Mouse (Mus musculus) forebrain, embryonic 16.5 days (tissue): Measurements from ENCODE around the gene Igsf8. TPM values are rescaled to one million over a fixed set of nuclear protein-coding genes. Genes with fewer than 3 reads are reported as not detected.

ENCODE experiments used
- ATAC-seq: fragments of 200-750 bp; cut with Nextera tagmentation; 2 replicates; pipeline ENCODE4 v1.8.0; 2017; ENCODE audit warnings: mild to moderate bottlenecking, moderate library complexity
- H3K27ac ChIP-seq: fragments of 300-500 bp; sonication (generic); 2 replicates; pipeline ENCODE4 v1.5.1; 2014; ENCODE audit warnings: low read length, control low read depth
- H3K27me3 ChIP-seq: fragments of 300-500 bp; sonication (generic); replicated peaks from 2 replicates; pipeline ENCODE4 v1.6.1; 2014; ENCODE audit warnings: low read length; ENCODE audit not compliant: control insufficient read depth, insufficient read depth
- H3K36me3 ChIP-seq: fragments of 300-500 bp; sonication (generic); 2 replicates; pipeline ENCODE4 v1.6.1; 2014; ENCODE audit not compliant: control insufficient read depth, insufficient read depth
- H3K4me1 ChIP-seq: fragments of 300-500 bp; sonication (generic); replicated peaks from 2 replicates; pipeline ENCODE4 v1.6.1; 2014; ENCODE audit warnings: low read length; ENCODE audit not compliant: control insufficient read depth, insufficient read depth
- H3K4me2 ChIP-seq: fragments of 300-500 bp; sonication (generic); 2 replicates; pipeline ENCODE4 v1.6.1; 2014; ENCODE audit warnings: mild to moderate bottlenecking, low read length, control low read depth
- H3K4me3 ChIP-seq: fragments of 300-500 bp; sonication (generic); replicated peaks from 2 replicates; pipeline ENCODE4 v1.5.1; 2014; ENCODE audit warnings: mild to moderate bottlenecking, low read length, control low read depth
- H3K9ac ChIP-seq: fragments of 300-500 bp; sonication (generic); replicated peaks from 2 replicates; pipeline ENCODE4 v1.6.1; 2014; ENCODE audit warnings: low read depth, low read length, control low read depth
- H3K9me3 ChIP-seq: fragments of 300-500 bp; sonication (generic); 2 replicates; pipeline ENCODE4 v1.6.1; 2016; ENCODE audit warnings: low read length; ENCODE audit not compliant: control insufficient read depth
- WGBS: fragments of 180-500 bp; shearing (Covaris S2); extraction: QIAGEN DNeasy Blood & Tissue Kit; methylation state at CpG from one replicate; pipeline ENCODE4 v1.1.7; 2014; 5-methylcytosine and 5-hydroxymethylcytosine counted together
- polyA plus RNA-seq: library from polyadenylated mRNA; unstranded; fragments of >200 nt; fragmentation: Nextera tagmentation; extraction: Ambion mirVana; gene quantifications from 2 replicates; pipeline ENCODE4 v1.2.1, GENCODE M21; 2015

Gene Igsf8
- 136 and 152 TPM in 2 replicates for polyA plus RNA-seq

- no peak within 1 kb of the TSS for H3K4me3 ChIP-seq
- no peaks in the 10 kb centered on the region for H3K9me3 ChIP-seq
- no peak within 1 kb of the TSS for H3K4me2 ChIP-seq
- H3K27ac ChIP-seq: peak within 1 kb of the TSS; percentile 52; the same call in 1 of the 2 replicates
- H3K4me1 ChIP-seq: no peaks in the 10 kb centered on the region; the same call in 1 of the 2 replicates
- ATAC-seq: no peak; the same call in 1 of the 2 replicates
- no peaks in the 10 kb centered on the region for H3K27me3 ChIP-seq
- no peak within 1 kb of the TSS for H3K9ac ChIP-seq
- 7% methylated on average over 8 of the region's 8 CpGs for WGBS
- no peaks in the 10 kb centered on the region for H3K36me3 ChIP-seq
These were observed at the start of gene Igsf8 for GRCm38 (mm10) chr1:172261477-172262078. Igsf8 (plus strand) TSS chr1:172261641.

GRCm38 (mm10) chr1:172212776-172213175 lies 48.7 kb upstream of the Igsf8 start:
- Histone ChIP-seq H3K4me1 (peaks cover 23% of the 10 kb centered on the region), H3K27ac (no peak overlapping the region)
- 57% methylated on average over 5 of the region's 5 CpGs for WGBS

GRCm38 (mm10) chr1:172213771-172214170 lies 47.7 kb upstream of the Igsf8 start:
- Histone ChIP-seq H3K4me2 (no peak overlapping the region), H3K9me3 (no peaks in the 10 kb centered on the region), H3K4me1 (peaks cover 23% of the 10 kb centered on the region), H3K27me3 (no peaks in the 10 kb centered on the region), H3K36me3 (no peaks in the 10 kb centered on the region), H3K27ac (no peak overlapping the region), H3K9ac (no peak overlapping the region), H3K4me3 (no peak overlapping the region)
- WGBS: 30% methylated on average over 4 of the region's 4 CpGs
- no peak for ATAC-seq

More at GRCm38 (mm10) chr1:172212776-172213175, 48.7 kb upstream of the Igsf8 start:
- H3K9me3 ChIP-seq: no peaks in the 10 kb centered on the region
- H3K4me2 ChIP-seq: no peak overlapping the region
- H3K27me3 ChIP-seq: no peaks in the 10 kb centered on the region
- no peak overlapping the region for H3K9ac ChIP-seq
- no peak overlapping the region for H3K4me3 ChIP-seq
- ATAC-seq: no peak
- H3K36me3 ChIP-seq: no peaks in the 10 kb centered on the region

- no peaks in the 10 kb centered on the region for H3K27me3 ChIP-seq
- H3K9me3 ChIP-seq: no peaks in the 10 kb centered on the region
- ATAC-seq: no peak
- no peak overlapping the region for H3K27ac ChIP-seq
- 49% methylated on average over 3 of the region's 3 CpGs for WGBS
- peaks cover 26% of the 10 kb centered on the region for H3K4me1 ChIP-seq
- H3K36me3 ChIP-seq: no peaks in the 10 kb centered on the region
- H3K4me3 ChIP-seq: no peak overlapping the region
- no peak overlapping the region for H3K9ac ChIP-seq
- no peak overlapping the region for H3K4me2 ChIP-seq
These were observed 46.7 kb upstream of the Igsf8 start for GRCm38 (mm10) chr1:172214748-172215147.

- Histone ChIP-seq H3K4me1 (peaks cover 44% of the 10 kb centered on the region), H3K9me3 (no peaks in the 10 kb centered on the region), H3K36me3 (no peaks in the 10 kb centered on the region), H3K4me2 (peak overlapping the region; percentile 26), H3K27ac (0 out of 2 replicates have a peak overlapping the region, but pooled peaks have one; percentile 19), H3K4me3 (no peak overlapping the region), H3K9ac (0 out of 2 replicates have a peak overlapping the region, but pooled peaks have one; percentile 24), H3K27me3 (no peaks in the 10 kb centered on the region)
- WGBS: 0% methylated on average over 5 of the region's 5 CpGs
- ATAC-seq: peak; percentile 49
These were observed 44.3 kb upstream of the Igsf8 start for GRCm38 (mm10) chr1:172217148-172217547.

- WGBS: 44% methylated on average over 14 of the region's 15 CpGs
- ATAC-seq: no peak
- no peaks in the 10 kb centered on the region for H3K36me3 ChIP-seq
- no peak overlapping the region for H3K9ac ChIP-seq
- H3K27ac ChIP-seq: no peak overlapping the region
- H3K9me3 ChIP-seq: no peaks in the 10 kb centered on the region
- H3K4me1 ChIP-seq: peaks cover 44% of the 10 kb centered on the region
- H3K4me3 ChIP-seq: no peak overlapping the region
- no peaks in the 10 kb centered on the region for H3K27me3 ChIP-seq
- no peak overlapping the region for H3K4me2 ChIP-seq
These were observed 43.1 kb upstream of the Igsf8 start for GRCm38 (mm10) chr1:172218164-172218910.

GRCm38 (mm10) chr1:172219451-172220406 lies 41.7 kb upstream of the Igsf8 start, which contains the start of gene Casq1:
Casq1 (minus strand) TSS chr1:172219868.
- 76% methylated on average over 19 of the region's 19 CpGs for WGBS
- Histone ChIP-seq H3K9me3 (no peaks in the 10 kb centered on the region), H3K27ac (peak within 1 kb of the TSS; percentile 38), H3K27me3 (no peaks in the 10 kb centered on the region), H3K36me3 (no peaks in the 10 kb centered on the region), H3K9ac (no peak within 1 kb of the TSS), H3K4me1 (peaks cover 33% of the 10 kb centered on the region), H3K4me2 (no peak within 1 kb of the TSS), H3K4me3 (no peak within 1 kb of the TSS)
- 0 out of 2 replicates have a peak, but pooled peaks have one; percentile 5 for ATAC-seq

- H3K4me1 ChIP-seq: peaks cover 31% of the 10 kb centered on the region
- H3K4me3 ChIP-seq: no peak overlapping the region
- 14% methylated on average over 10 of the region's 10 CpGs for WGBS
- H3K9me3 ChIP-seq: no peaks in the 10 kb centered on the region
- no peak overlapping the region for H3K9ac ChIP-seq
- no peak overlapping the region for H3K4me2 ChIP-seq
- H3K27ac ChIP-seq: peak overlapping the region; percentile 38; the same call in 1 of the 2 replicates
- no peaks in the 10 kb centered on the region for H3K36me3 ChIP-seq
- H3K27me3 ChIP-seq: no peaks in the 10 kb centered on the region
- ATAC-seq: peak; percentile 68
These were observed 41.0 kb upstream of the Igsf8 start for GRCm38 (mm10) chr1:172220414-172220813.
